Mouse (Mus musculus) neural tube, embryonic 11.5 days (tissue): ENCODE data around the gene Wdr91. TPM values are rescaled to one million over a fixed set of nuclear protein-coding genes. Genes with fewer than 3 reads are reported as not detected.

ENCODE experiments used
- ATAC-seq: fragments of 200-750 bp; cut with Nextera tagmentation; 2 replicates; pipeline ENCODE4 v1.8.0; 2017; ENCODE audit warnings: moderate number of reproducible peaks, mild to moderate bottlenecking, moderate TSS enrichment, moderate library complexity; ENCODE audit not compliant: insufficient read depth, low FRiP score, low TSS enrichment
- DNase-seq: peaks from one replicate; pipeline ENCODE4 v3.0.0-alpha.2; 2015; ENCODE audit warnings: low spot score
- H3K27ac ChIP-seq: fragments of 300-500 bp; sonication (generic); 2 replicates; pipeline ENCODE4 v1.5.1; 2014; ENCODE audit warnings: low read depth, mild to moderate bottlenecking, low read length
- H3K27me3 ChIP-seq: fragments of 300-500 bp; sonication (generic); 2 replicates; pipeline ENCODE4 v1.6.1; 2014; ENCODE audit warnings: mild to moderate bottlenecking, low read length, mixed read lengths; ENCODE audit not compliant: control insufficient read depth, insufficient read depth
- H3K36me3 ChIP-seq: fragments of 300-500 bp; sonication (generic); 2 replicates; pipeline ENCODE4 v1.6.1; 2014; ENCODE audit warnings: mild to moderate bottlenecking, low read length, moderate library complexity, mixed read lengths; ENCODE audit not compliant: control insufficient read depth, insufficient read depth
- H3K4me1 ChIP-seq: fragments of 300-500 bp; sonication (generic); 2 replicates; pipeline ENCODE4 v1.6.1; 2014; ENCODE audit warnings: low read length, mixed read lengths; ENCODE audit not compliant: control insufficient read depth, insufficient read depth
- H3K4me2 ChIP-seq: fragments of 300-500 bp; sonication (generic); 2 replicates; pipeline ENCODE4 v1.6.1; 2014; ENCODE audit warnings: low read depth, mild to moderate bottlenecking, moderate library complexity
- H3K4me3 ChIP-seq: fragments of 300-500 bp; sonication (generic); 2 replicates; pipeline ENCODE4 v1.5.1; 2014; ENCODE audit warnings: low read depth, low read length
- H3K9ac ChIP-seq: fragments of 300-500 bp; sonication (generic); 2 replicates; pipeline ENCODE4 v1.6.1; 2014; ENCODE audit warnings: mild to moderate bottlenecking, low read length
- H3K9me3 ChIP-seq: fragments of 300-500 bp; sonication (generic); 2 replicates; pipeline ENCODE4 v1.6.1; 2016; ENCODE audit warnings: low read length; ENCODE audit not compliant: control insufficient read depth
- WGBS: fragments of 180-500 bp; shearing (Covaris S2); extraction: QIAGEN DNeasy Blood & Tissue Kit; methylation state at CpG from one replicate; pipeline ENCODE4 v1.1.7; 2014; 5-methylcytosine and 5-hydroxymethylcytosine counted together
- polyA plus RNA-seq: library from polyadenylated mRNA; unstranded; fragments of >200 nt; fragmentation: Nextera tagmentation; extraction: Ambion mirVana; gene quantifications from 2 replicates; pipeline ENCODE4 v1.2.1, GENCODE M21; 2014

The Wdr91 gene
- polyA plus RNA-seq, 1 experiment from 2014 or later: 11.0 TPM

GRCm38 (mm10) chr6:34900990-34901389, 9.7 kb downstream of the Wdr91 start:
- Histone ChIP-seq H3K9ac (no peak overlapping the region), H3K27me3 (no peaks in the 10 kb centered on the region), H3K27ac (no peak overlapping the region), H3K4me2 (no peak overlapping the region), H3K4me1 (no peaks in the 10 kb centered on the region), H3K4me3 (no peak overlapping the region), H3K36me3 (0 out of 2 replicates have a peak, but pooled peaks cover 6% of the 10 kb centered on the region), H3K9me3 (no peaks in the 10 kb centered on the region)
- ATAC-seq: no peak
- WGBS: 52% methylated on average over 2 of the region's 2 CpGs
- DNase-seq: no peak

- no peak overlapping the region for H3K4me2 ChIP-seq
- no peak overlapping the region for H3K27ac ChIP-seq
- WGBS: 87% methylated on average over 2 of the region's 2 CpGs
- H3K4me1 ChIP-seq: no peaks in the 10 kb centered on the region
- no peaks in the 10 kb centered on the region for H3K27me3 ChIP-seq
- no peak overlapping the region for H3K4me3 ChIP-seq
- ATAC-seq (no peak), DNase-seq (no peak)
- no peaks in the 10 kb centered on the region for H3K36me3 ChIP-seq
- H3K9ac ChIP-seq: no peak overlapping the region
- no peaks in the 10 kb centered on the region for H3K9me3 ChIP-seq
Observed at GRCm38 (mm10) chr6:34899127-34899526, 11.5 kb downstream of the Wdr91 start.

GRCm38 (mm10) chr6:34896168-34896780, 14.4 kb downstream of the Wdr91 start:
- Histone ChIP-seq H3K4me3 (no peak overlapping the region), H3K9me3 (no peaks in the 10 kb centered on the region), H3K4me2 (no peak overlapping the region), H3K4me1 (no peaks in the 10 kb centered on the region), H3K9ac (no peak overlapping the region), H3K27ac (no peak overlapping the region), H3K27me3 (no peaks in the 10 kb centered on the region), H3K36me3 (peaks cover 6% of the 10 kb centered on the region; the same call in 1 of the 2 replicates)
- DNase-seq (no peak), ATAC-seq (no peak)
- WGBS: 60% methylated on average over 16 of the region's 16 CpGs

- Histone ChIP-seq H3K36me3 (peaks cover 6% of the 10 kb centered on the region; the same call in 1 of the 2 replicates), H3K27me3 (no peaks in the 10 kb centered on the region), H3K27ac (no peak overlapping the region), H3K4me3 (no peak overlapping the region), H3K9me3 (no peaks in the 10 kb centered on the region), H3K4me2 (no peak overlapping the region), H3K9ac (no peak overlapping the region), H3K4me1 (no peaks in the 10 kb centered on the region)
- ATAC-seq (no peak), DNase-seq (no peak)
- WGBS: 80% methylated on average over 7 of the region's 7 CpGs
Observed at GRCm38 (mm10) chr6:34895569-34895968, 15.1 kb downstream of the Wdr91 start.

GRCm38 (mm10) chr6:34889185-34889584, 21.5 kb downstream of the Wdr91 start:
- H3K27me3 ChIP-seq: no peaks in the 10 kb centered on the region
- H3K36me3 ChIP-seq: peaks cover 10% of the 10 kb centered on the region; the same call in 1 of the 2 replicates
- 57% methylated on average over 4 of the region's 4 CpGs for WGBS
- ATAC-seq (no peak), DNase-seq (no peak)
- no peak overlapping the region for H3K9ac ChIP-seq
- H3K9me3 ChIP-seq: no peaks in the 10 kb centered on the region
- H3K27ac ChIP-seq: no peak overlapping the region
- peaks cover 14% of the 10 kb centered on the region for H3K4me1 ChIP-seq
- no peak overlapping the region for H3K4me2 ChIP-seq
- H3K4me3 ChIP-seq: no peak overlapping the region

- peaks cover 7% of the 10 kb centered on the region; the same call in 1 of the 2 replicates for H3K36me3 ChIP-seq
- no peak overlapping the region for H3K4me3 ChIP-seq
- ATAC-seq (peak; percentile 84), DNase-seq (peak; percentile 60)
- WGBS: 49% methylated on average over 6 of the region's 6 CpGs
- H3K9me3 ChIP-seq: no peaks in the 10 kb centered on the region
- H3K9ac ChIP-seq: peak overlapping the region; percentile 5
- no peak overlapping the region for H3K4me2 ChIP-seq
- peak overlapping the region; percentile 68 for H3K27ac ChIP-seq
- H3K4me1 ChIP-seq: peaks cover 14% of the 10 kb centered on the region
- H3K27me3 ChIP-seq: no peaks in the 10 kb centered on the region
Observed at GRCm38 (mm10) chr6:34887131-34887850, 23.4 kb downstream of the Wdr91 start.

GRCm38 (mm10) chr6:34884724-34885123, 26.0 kb downstream of the Wdr91 start:
- no peak overlapping the region for H3K4me2 ChIP-seq
- peaks cover 14% of the 10 kb centered on the region for H3K4me1 ChIP-seq
- DNase-seq (no peak), ATAC-seq (no peak)
- no peak overlapping the region for H3K9ac ChIP-seq
- WGBS: 86% methylated on average over 7 of the region's 7 CpGs
- H3K27ac ChIP-seq: no peak overlapping the region
- no peak overlapping the region for H3K4me3 ChIP-seq
- peaks cover 3% of the 10 kb centered on the region; the same call in 1 of the 2 replicates for H3K36me3 ChIP-seq
- no peaks in the 10 kb centered on the region for H3K27me3 ChIP-seq
- H3K9me3 ChIP-seq: no peaks in the 10 kb centered on the region

GRCm38 (mm10) chr6:34879911-34880475, 30.7 kb downstream of the Wdr91 start:
- no peak overlapping the region for H3K4me3 ChIP-seq
- no peak overlapping the region for H3K4me2 ChIP-seq
- H3K27ac ChIP-seq: no peak overlapping the region
- WGBS: 62% methylated on average over 6 of the region's 6 CpGs
- no peaks in the 10 kb centered on the region for H3K27me3 ChIP-seq
- DNase-seq (peak; percentile 24), ATAC-seq (no peak)
- no peaks in the 10 kb centered on the region for H3K9me3 ChIP-seq
- H3K9ac ChIP-seq: no peak overlapping the region
- no peaks in the 10 kb centered on the region for H3K4me1 ChIP-seq
- H3K36me3 ChIP-seq: no peaks in the 10 kb centered on the region; the same call in 1 of the 2 replicates
